Mouse (Mus musculus) macrophage (primary cell): ENCODE data around the gene Satb2. TPM values are rescaled to one million over a fixed set of nuclear protein-coding genes. Genes with fewer than 3 reads are reported as not detected.

Experiments
- H3K27ac ChIP-seq: fragments of 350-480 bp; formaldehyde crosslinking; 2 replicates; pipeline ENCODE4 v1.9.0; 2021
- H3K36me3 ChIP-seq: fragments of 350-480 bp; formaldehyde crosslinking; 2 replicates; pipeline ENCODE4 v1.9.0; 2021; ENCODE audit errors: inconsistent target
- H3K4me3 ChIP-seq: fragments of 350-480 bp; formaldehyde crosslinking; 2 replicates; pipeline ENCODE4 v1.9.0; 2021; ENCODE audit errors: inconsistent target
- H3K79me2 ChIP-seq: fragments of 350-480 bp; formaldehyde crosslinking; 2 replicates; pipeline ENCODE4 v1.9.0; 2021; ENCODE audit errors: inconsistent target
- WGBS: methylation state at CpG from one replicate; pipeline ENCODE4 v1.1.7; 2026; ENCODE audit warnings: inconsistent platforms; ENCODE audit not compliant: missing documents; 5-methylcytosine and 5-hydroxymethylcytosine counted together
- polyA plus RNA-seq: library from polyadenylated mRNA; stranded (reverse); fragments of 250-400 nt; gene quantifications from 3 replicates; pipeline ENCODE4 v1.2.4, GENCODE M21; 2018; ENCODE audit warnings: inconsistent platforms

Gene Satb2
- polyA plus RNA-seq, 1 experiment from 2014 or later, result 0.72 TPM

DNA sequence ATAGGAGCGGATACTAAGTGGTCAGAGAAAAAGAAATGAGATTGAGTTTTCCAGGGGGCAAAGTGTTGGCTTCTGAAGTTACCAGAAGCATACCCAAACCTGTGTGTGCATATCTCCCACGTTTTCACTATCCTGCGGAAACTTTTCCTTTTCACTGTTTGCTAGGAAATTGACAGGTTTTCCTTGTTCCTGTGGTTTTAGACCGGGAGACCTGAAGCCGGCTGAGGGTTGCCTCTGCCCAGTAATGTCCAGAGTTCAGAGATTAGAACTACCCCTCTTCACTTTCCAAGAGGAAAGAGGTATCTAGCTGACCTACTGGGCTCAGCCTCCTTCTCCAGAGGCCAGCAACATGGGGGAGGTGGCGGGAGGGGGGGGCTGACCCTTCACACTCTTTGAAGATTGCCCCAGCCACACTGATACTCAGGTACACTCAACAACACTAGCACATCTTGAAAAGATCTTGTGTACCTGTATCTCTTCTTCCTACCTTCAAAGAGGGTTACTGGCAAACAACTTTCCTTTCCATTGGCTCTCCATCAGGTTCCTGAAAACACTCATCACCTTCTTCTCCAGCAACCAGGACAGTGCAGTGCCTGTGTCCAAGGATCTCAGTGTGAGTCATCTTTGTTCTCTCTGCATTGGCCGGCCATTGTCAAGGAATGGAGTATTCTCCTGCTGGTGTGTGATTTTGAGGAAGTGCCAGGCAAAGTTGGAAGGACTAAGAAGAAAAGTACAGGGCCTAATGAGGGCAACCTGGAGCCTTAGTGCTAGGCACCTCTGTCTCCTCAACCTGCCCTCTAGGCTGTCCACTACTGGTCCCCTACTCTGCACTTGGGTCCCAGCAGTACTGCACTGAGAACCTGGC, 1.3 kb upstream of the Satb2 start:
- H3K27ac ChIP-seq, result no peak overlapping the region
- no peaks in the 10 kb centered on the region for H3K36me3 ChIP-seq
- H3K79me2 ChIP-seq, result no peaks in the 10 kb centered on the region
- H3K4me3 ChIP-seq, result peak overlapping the region; percentile 3; the same call in 1 of the 2 replicates
- 15% methylated on average over 7 of the region's 7 CpGs for WGBS

DNA sequence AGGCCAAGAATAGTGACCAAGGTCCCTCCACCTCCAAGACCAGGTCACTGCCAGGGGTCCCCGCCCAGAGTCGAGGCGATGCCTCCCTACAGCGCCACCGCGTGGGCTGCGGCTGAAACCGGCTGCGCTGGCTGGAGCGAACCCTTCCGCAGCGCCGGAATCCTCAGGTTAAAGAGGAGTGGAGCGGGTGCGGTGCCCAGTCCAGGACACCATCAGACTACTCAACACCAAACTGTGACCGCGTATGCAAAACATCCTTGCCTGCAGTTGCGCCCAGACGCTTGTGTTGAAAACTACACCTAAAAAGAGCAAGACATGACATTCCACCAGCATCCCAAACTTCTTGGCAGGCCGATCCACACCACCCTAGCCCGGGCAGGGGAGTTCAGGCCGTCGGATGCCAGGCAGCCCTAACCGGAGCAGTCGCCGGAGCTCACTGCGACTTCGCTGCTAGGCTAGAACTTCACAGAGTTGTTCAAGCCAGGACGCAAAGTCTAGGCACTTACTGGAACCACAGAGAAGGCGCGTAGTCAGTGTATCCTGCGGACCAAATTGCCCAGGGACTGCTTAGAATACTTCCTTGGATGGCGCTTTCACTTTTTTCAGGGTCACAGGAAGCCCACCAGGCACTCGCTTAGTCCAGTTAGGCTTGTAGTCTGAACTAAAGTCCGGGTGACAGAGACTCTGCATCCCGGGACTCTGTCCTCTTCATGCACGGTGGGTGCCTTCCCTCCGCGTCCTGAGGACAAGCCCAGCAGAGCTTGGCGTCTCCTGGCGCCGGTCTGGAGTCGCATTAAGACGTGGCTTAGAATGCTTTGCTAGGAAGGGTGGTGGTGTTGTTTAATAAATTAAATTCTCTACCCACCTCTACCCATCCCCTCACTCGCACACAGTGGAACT, 999 bp downstream of the Satb2 start:
- H3K79me2 ChIP-seq, result no peaks in the 10 kb centered on the region
- WGBS, result 2% methylated on average over 45 of the region's 45 CpGs
- no peak overlapping the region for H3K27ac ChIP-seq
- H3K36me3 ChIP-seq, result no peaks in the 10 kb centered on the region
- H3K4me3 ChIP-seq, result no peak overlapping the region

DNA sequence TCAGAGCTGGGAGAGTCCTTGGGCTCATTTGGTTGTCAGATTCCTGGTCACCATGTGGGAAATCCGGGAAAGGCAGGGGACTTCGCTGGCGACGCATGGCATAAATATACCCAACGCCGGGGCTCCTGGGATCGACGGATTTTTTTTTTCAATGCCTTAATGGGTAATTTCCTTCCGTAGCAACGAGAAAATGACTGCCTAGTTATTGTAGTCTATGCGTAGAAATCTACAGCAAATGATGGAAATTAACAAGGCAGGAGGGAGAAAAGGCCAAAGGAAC, 1.7 kb downstream of the Satb2 start:
- H3K36me3 ChIP-seq, result no peaks in the 10 kb centered on the region
- H3K79me2 ChIP-seq, result no peaks in the 10 kb centered on the region
- no peak overlapping the region for H3K27ac ChIP-seq
- 8% methylated on average over 11 of the region's 11 CpGs for WGBS
- H3K4me3 ChIP-seq, result no peak overlapping the region

DNA sequence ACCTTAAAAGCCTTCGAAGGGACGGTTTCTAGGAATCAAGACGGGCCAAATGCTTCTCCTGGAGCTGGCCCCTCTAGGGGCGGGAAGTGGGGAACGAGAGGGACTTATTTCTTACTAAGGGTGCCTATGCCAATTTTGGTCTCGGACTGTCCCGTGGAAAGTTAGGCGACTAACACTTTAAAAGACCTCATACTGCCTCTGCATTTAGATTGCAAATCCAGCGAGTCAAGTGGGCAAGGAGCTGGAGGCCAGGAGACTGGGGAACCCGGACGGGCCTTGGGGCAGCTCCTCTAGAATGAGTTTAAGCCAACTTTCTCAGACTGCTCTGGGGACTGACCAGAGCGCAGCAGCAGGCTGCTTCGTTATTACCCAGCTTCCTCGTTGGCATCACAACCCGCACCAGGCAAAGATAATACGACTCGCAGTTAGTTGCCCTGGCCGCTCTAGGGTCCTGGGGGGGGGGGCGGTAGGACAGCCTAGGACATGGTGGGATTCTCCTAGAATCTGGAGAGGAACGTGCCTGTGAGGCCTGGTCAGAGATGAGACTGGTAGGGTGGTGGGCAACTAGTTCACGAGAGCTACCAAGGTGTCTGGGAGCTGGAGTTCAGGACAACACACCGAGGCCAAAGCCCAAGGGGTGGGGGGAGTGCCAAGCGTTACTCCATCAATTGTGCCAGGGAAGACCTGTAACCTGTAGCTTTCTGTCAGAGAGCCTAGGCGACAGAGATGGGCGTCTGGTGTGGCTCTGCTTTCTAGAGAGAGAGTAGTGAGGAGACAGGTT, 2.2 kb downstream of the Satb2 start:
- Histone ChIP-seq H3K27ac (no peak overlapping the region), H3K79me2 (no peaks in the 10 kb centered on the region), H3K4me3 (no peak overlapping the region), H3K36me3 (no peaks in the 10 kb centered on the region)
- whole genome bisulfite sequencing, result 9% methylated on average over 22 of the region's 25 CpGs

DNA sequence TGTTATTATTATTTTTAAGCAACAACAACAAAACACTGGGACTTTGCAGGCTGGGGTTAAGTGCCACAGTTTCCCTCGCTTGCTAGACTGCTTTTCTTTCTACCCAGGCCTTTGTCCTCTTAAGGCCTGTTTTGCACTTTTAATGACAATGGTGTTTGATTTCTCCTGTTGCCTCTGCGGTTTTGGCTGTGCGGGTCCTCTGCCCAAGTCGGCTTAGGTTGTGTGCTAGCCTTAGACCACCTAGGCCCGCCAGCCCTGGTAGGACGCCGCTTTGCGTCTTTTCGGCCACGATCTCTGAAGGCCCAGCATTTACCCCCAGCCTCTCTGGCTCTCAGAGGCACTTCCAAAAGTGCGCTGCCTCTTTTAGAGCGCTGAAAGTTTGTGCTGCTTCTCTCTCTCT, 2.9 kb downstream of the Satb2 start:
- WGBS, result 18% methylated on average over 12 of the region's 12 CpGs
- Histone ChIP-seq H3K36me3 (no peaks in the 10 kb centered on the region), H3K4me3 (no peak overlapping the region), H3K27ac (no peak overlapping the region), H3K79me2 (no peaks in the 10 kb centered on the region)

DNA sequence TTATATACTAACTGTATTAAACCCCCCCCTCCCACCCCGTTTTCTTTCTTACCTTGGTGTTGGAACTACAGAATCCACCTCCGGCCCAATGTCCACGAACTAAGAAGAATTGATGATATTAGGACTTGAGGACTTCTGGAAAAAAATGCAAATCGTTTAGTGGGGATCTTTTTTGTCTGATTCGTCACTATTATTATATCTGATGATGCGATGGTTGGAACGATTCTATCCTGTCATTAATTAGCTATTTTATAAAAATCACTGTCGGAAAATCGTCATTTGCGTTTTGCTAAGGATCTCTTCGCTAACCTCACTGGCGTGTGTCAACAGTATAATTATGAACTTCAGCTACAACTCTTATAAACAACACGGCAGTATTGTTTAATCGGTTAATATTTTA, 4.3 kb downstream of the Satb2 start:
- no peaks in the 10 kb centered on the region for H3K79me2 ChIP-seq
- H3K4me3 ChIP-seq, result no peak overlapping the region
- H3K36me3 ChIP-seq, result no peaks in the 10 kb centered on the region
- WGBS, result 17% methylated on average over 14 of the region's 14 CpGs
- H3K27ac ChIP-seq, result no peak overlapping the region

DNA sequence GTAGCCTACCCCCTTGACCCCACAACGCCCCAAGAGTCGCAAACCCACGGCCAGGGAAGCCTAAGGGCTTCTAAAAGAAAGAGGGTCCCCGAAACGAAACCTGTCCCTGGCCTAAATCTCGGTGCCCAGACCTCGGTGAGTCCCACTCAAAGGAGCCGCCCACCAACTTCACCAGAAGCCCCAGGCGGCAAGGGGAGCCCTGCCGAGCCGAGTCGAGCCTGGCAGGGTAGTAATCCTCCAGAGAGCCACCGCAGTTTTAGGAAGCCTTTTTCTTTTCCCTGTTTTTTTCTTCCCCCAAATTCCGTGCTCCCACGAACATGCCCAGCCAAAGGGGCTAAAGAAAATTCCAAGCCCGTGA, 4.9 kb downstream of the Satb2 start:
- H3K4me3 ChIP-seq, result peak overlapping the region; percentile 52
- whole genome bisulfite sequencing, result 3% methylated on average over 16 of the region's 16 CpGs
- no peaks in the 10 kb centered on the region for H3K36me3 ChIP-seq
- no peaks in the 10 kb centered on the region for H3K79me2 ChIP-seq
- H3K27ac ChIP-seq, result no peak overlapping the region

DNA sequence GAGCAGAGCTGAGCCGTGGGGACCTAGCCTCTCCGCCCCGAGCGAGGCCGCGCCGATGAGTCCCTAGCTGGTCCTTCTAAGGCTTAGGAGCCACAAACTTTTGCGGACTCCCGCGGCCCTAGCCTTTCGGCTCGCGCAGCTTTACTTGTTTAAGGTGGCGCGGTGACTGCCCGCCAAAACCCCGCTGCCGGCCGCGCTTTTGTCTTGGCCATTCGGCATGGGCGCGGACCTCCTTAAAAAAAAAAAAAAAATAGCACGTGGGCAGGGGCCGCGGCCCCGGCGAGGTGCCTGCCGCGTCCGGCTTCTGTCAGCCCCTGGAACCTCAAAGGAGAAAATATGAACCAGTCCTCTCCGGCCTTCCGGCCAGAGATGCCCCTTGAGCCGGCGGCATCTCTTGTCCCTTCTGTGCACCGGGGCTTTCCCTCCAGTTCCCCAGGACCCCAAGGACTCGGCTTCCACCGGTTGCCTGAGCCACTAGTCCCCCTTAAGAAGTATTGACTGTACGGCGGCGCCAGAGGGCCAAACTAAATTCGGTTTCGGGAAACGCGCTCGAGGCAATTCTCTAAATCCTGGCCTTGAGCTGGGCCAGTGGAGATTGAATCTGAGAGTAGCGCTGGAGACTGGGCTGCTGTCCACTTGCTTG, 5.4 kb downstream of the Satb2 start:
- no peaks in the 10 kb centered on the region for H3K79me2 ChIP-seq
- 1% methylated on average over 46 of the region's 47 CpGs for whole genome bisulfite sequencing
- no peaks in the 10 kb centered on the region for H3K36me3 ChIP-seq
- H3K4me3 ChIP-seq, result peak overlapping the region; percentile 52
- H3K27ac ChIP-seq, result no peak overlapping the region

DNA sequence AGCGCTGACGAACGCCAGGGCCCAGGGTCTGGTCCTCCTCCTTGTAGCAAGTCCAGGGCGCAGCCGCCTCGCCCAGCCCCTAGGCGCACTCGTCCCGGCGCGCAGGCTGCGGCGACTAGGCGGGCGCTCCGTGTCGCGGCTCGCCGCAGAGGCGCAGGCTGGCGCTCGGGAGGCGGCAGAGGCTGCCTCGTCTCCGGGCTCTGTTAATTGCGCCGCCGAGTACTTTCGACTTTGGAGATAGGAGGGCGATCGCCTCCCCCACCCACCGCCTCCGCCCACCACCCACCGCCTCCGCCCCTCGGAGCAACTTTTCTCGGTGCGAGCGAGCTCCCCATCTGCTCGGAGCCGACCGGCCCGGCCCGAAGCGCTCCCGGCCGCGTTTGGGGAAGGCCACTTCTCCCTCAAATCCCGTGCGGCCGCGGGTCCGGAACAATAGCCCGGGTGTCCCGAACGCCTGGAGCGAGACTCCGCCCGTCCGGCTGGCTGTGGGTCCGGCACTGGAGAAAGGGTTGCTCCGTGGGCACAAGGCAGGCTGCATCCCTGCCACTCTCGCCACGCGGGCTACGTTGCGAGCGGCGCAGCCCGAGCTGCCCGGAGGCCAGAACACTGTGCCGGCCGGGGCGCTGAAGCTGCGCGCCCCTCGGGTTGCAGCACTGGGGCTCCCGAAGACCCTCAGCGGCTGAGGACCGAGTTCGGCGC, 6.0 kb downstream of the Satb2 start:
- Histone ChIP-seq H3K36me3 (no peaks in the 10 kb centered on the region), H3K79me2 (no peaks in the 10 kb centered on the region), H3K4me3 (peak overlapping the region; percentile 52; the same call in 1 of the 2 replicates), H3K27ac (no peak overlapping the region)
- under 1% methylated on average over 70 of the region's 83 CpGs for WGBS

DNA sequence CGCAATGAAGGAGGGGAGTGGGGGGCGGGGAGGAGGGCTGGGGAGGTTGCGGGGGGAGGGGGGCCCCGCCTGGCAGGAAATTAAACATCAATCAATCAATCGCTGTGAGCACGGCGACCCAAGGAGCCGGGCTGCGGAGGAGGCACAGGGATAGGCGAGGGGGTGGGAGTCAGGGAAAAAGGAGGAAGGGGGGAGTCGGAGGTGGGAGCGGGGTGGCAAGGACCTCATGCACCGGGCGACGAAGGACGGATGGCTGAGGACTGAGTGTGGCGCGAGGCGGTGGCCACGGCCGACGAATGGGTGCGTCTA, 6.6 kb downstream of the Satb2 start:
- Histone ChIP-seq H3K27ac (no peak overlapping the region), H3K36me3 (no peaks in the 10 kb centered on the region), H3K4me3 (peak overlapping the region; percentile 13; the same call in 1 of the 2 replicates), H3K79me2 (no peaks in the 10 kb centered on the region)
- 0% methylated on average over 18 of the region's 23 CpGs for WGBS

DNA sequence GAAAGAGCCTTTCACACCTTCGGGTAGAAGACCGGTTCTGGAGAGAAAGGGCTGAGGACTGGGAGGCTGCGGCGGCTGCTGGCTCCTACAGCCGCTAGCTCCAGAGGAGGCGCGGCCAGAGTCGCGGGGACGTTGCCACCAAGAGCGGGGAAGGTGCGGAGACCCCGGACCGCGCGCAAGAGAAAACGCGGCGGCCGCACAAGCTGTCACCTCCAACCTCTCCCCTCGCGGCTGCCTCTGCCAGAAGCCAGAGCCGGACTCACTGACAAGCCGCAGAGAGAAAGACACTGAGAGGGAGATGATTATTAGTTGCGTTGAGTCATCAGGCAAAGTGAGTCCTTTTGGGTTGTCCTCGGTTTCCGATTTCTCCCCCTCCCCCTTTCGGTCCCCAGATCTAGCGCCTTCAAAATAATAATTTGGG, 7.0 kb downstream of the Satb2 start:
- H3K79me2 ChIP-seq, result no peaks in the 10 kb centered on the region
- peak overlapping the region; percentile 13; the same call in 1 of the 2 replicates for H3K4me3 ChIP-seq
- H3K27ac ChIP-seq, result no peak overlapping the region
- no peaks in the 10 kb centered on the region for H3K36me3 ChIP-seq
- 1% methylated on average over 29 of the region's 29 CpGs for WGBS

DNA sequence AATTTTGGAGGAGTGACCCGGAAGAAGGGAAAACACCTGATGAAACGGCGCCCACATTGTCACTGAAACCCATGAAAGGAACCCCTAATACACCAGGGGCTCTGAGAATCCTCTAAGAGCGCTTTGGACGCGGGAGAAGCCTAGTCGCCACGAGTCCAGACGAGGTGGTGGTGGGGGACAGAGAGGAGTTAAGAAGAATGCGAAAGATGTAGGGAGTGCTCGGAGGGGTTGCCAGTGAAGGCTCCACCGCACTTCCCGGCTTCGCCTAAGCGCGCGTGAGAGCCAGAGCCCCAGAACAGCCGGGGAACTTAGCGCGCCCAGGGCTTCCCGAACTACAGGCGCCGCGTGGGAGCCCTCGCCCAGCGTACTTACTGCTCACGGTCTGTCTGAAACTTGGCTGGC, 7.7 kb downstream of the Satb2 start:
- Histone ChIP-seq H3K4me3 (peak overlapping the region; percentile 13; the same call in 1 of the 2 replicates), H3K27ac (no peak overlapping the region), H3K36me3 (no peaks in the 10 kb centered on the region), H3K79me2 (no peaks in the 10 kb centered on the region)
- WGBS, result 3% methylated on average over 25 of the region's 27 CpGs

DNA sequence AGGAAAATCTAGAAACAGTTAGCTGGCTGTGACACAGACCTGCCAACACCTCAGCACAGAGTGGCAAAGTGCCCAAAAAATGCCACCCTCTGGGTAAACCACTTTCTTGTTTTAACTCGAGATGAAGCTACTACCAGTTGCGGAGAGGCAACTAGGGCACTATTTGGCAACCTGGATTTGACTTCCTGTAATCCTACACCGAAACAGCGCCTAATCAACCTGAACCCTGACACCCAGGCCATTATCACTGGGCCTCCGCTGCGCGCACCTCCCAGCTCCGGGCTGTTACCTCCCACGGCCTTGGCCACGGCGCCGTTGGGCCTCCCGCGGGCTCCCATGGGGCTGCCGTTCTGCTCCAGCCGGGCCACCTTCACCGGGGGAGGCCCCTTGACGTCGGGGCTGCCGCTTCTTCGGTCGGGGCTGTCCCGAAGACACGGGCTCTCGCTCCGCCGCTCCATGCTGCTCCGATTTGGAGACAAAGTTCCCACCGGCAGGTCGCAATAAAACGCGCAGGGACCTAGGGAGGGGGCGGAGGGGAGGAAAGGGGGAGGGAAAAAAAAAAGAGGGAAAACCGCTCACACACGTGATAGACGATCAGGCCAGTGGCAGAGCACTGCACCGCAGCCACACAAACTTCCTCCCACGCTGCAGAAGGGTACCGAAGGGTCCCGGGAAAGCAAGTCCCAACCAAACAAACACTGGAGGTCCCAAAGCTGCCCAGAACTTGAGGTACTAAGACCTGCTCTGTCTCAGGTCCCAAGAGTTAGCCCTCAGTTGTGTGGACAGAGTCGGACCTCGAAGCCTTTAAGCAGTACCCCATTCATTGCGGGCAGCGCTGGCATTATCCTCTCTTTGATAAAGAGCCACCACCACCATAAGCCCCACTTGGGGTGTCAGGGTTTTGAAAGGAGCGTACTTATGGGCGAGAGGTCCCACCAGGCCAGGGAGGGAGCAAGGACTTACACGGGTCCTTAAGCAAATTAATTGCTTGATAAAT, 8.8 kb downstream of the Satb2 start:
- Histone ChIP-seq H3K27ac (no peak overlapping the region), H3K36me3 (no peaks in the 10 kb centered on the region), H3K4me3 (no peak overlapping the region), H3K79me2 (no peaks in the 10 kb centered on the region)
- 8% methylated on average over 47 of the region's 47 CpGs for WGBS
